Mouse (Mus musculus) embryonic facial prominence, embryonic 13.5 days (tissue): ENCODE data around the gene Fam57b. TPM values are rescaled to one million over a fixed set of nuclear protein-coding genes. Genes with fewer than 3 reads are reported as not detected.

Source experiments
- ATAC-seq: fragments of 200-750 bp; cut with Nextera tagmentation; 2 replicates; pipeline ENCODE4 v1.8.0; 2017; ENCODE audit warnings: low read depth; ENCODE audit not compliant: insufficient number of reproducible peaks, insufficient read depth, low FRiP score, low TSS enrichment
- H3K27ac ChIP-seq: fragments of 300-500 bp; sonication (generic); 2 replicates; pipeline ENCODE4 v1.5.1; 2015; ENCODE audit warnings: moderate library complexity, mild to moderate bottlenecking, inconsistent platforms
- H3K27me3 ChIP-seq: fragments of 300-500 bp; sonication (generic); 2 replicates; pipeline ENCODE4 v1.6.1; 2015; ENCODE audit warnings: mild to moderate bottlenecking, inconsistent platforms
- H3K36me3 ChIP-seq: fragments of 300-500 bp; sonication (generic); 2 replicates; pipeline ENCODE4 v1.6.1; 2015; ENCODE audit warnings: mild to moderate bottlenecking, inconsistent platforms
- H3K4me1 ChIP-seq: fragments of 300-500 bp; sonication (generic); 2 replicates; pipeline ENCODE4 v1.6.1; 2015; ENCODE audit warnings: inconsistent platforms
- H3K4me2 ChIP-seq: fragments of 300-500 bp; sonication (generic); 2 replicates; pipeline ENCODE4 v1.6.1; 2015; ENCODE audit warnings: moderate library complexity, mild to moderate bottlenecking, inconsistent platforms
- H3K4me3 ChIP-seq: fragments of 300-500 bp; sonication (generic); 2 replicates; pipeline ENCODE4 v1.5.1; 2015; ENCODE audit warnings: mild to moderate bottlenecking, inconsistent platforms
- H3K9ac ChIP-seq: fragments of 300-500 bp; sonication (generic); 2 replicates; pipeline ENCODE4 v1.6.1; 2015; ENCODE audit warnings: mild to moderate bottlenecking, inconsistent platforms
- H3K9me3 ChIP-seq: fragments of 300-500 bp; sonication (generic); 2 replicates; pipeline ENCODE4 v1.6.1; 2016; ENCODE audit warnings: inconsistent platforms
- WGBS: fragments of 180-500 bp; shearing (Covaris S2); methylation state at CpG from one replicate; pipeline ENCODE4 v1.1.7; 2015; ENCODE audit warnings: mixed read lengths; 5-methylcytosine and 5-hydroxymethylcytosine counted together
- polyA plus RNA-seq: library from polyadenylated mRNA; unstranded; fragments of >200 nt; fragmentation: Nextera tagmentation; extraction: Ambion mirVana; gene quantifications from 2 replicates; pipeline ENCODE4 v1.2.1, GENCODE M21; 2015

Fam57b gene
- polyA plus RNA-seq, 1 experiment from 2014 or later = 0.70 TPM

GRCm38 (mm10) chr7:126762471-126763008 is 34.9 kb upstream of the Fam57b start:
- Histone ChIP-seq H3K4me3 (peak overlapping the region; percentile 23), H3K36me3 (peaks cover 44% of the 10 kb centered on the region), H3K4me2 (peak overlapping the region; percentile 50), H3K4me1 (peaks cover 34% of the 10 kb centered on the region), H3K27me3 (no peaks in the 10 kb centered on the region), H3K9ac (peak overlapping the region; percentile 57), H3K9me3 (no peaks in the 10 kb centered on the region), H3K27ac (peak overlapping the region; percentile 72)
- WGBS = 45% methylated on average over 17 of the region's 17 CpGs
- ATAC-seq = no peak

- Histone ChIP-seq H3K36me3 (peaks cover 71% of the 10 kb centered on the region), H3K4me3 (no peak overlapping the region), H3K27ac (no peak overlapping the region), H3K4me2 (no peak overlapping the region), H3K9me3 (no peaks in the 10 kb centered on the region), H3K27me3 (no peaks in the 10 kb centered on the region), H3K9ac (no peak overlapping the region), H3K4me1 (peaks cover 29% of the 10 kb centered on the region)
- ATAC-seq = no peak
- WGBS = 94% methylated on average over 9 of the region's 9 CpGs
These were observed 31.9 kb upstream of the Fam57b start for GRCm38 (mm10) chr7:126765540-126765939.

- peaks cover 77% of the 10 kb centered on the region for H3K36me3 ChIP-seq
- no peaks in the 10 kb centered on the region for H3K9me3 ChIP-seq
- no peak within 1 kb of the TSS for H3K4me3 ChIP-seq
- H3K9ac ChIP-seq = 0 out of 2 replicates have a peak within 1 kb of the TSS, but pooled peaks have one; percentile 12
- no peaks in the 10 kb centered on the region for H3K27me3 ChIP-seq
- no peak for ATAC-seq
- peaks cover 22% of the 10 kb centered on the region for H3K4me1 ChIP-seq
- 87% methylated on average over 16 of the region's 16 CpGs for WGBS
- H3K4me2 ChIP-seq = no peak within 1 kb of the TSS
- H3K27ac ChIP-seq = no peak within 1 kb of the TSS
These were observed 31.3 kb upstream of the Fam57b start, which contains the start of gene Gdpd3 for GRCm38 (mm10) chr7:126766201-126766600. TSS of gene Gdpd3 (plus strand) at chr7:126766334.

- Histone ChIP-seq H3K36me3 (peaks cover 78% of the 10 kb centered on the region), H3K9me3 (no peaks in the 10 kb centered on the region)
These were observed 30.5 kb upstream of the Fam57b start for GRCm38 (mm10) chr7:126767001-126767400.

GRCm38 (mm10) chr7:126770784-126771183 is 26.7 kb upstream of the Fam57b start:
- H3K27me3 ChIP-seq = no peaks in the 10 kb centered on the region

More at GRCm38 (mm10) chr7:126767001-126767400, 30.5 kb upstream of the Fam57b start:
- H3K27ac ChIP-seq = no peak overlapping the region
- H3K4me1 ChIP-seq = peaks cover 14% of the 10 kb centered on the region
- H3K27me3 ChIP-seq = no peaks in the 10 kb centered on the region
- no peak overlapping the region for H3K9ac ChIP-seq
- H3K4me3 ChIP-seq = no peak overlapping the region
- ATAC-seq = no peak
- no peak overlapping the region for H3K4me2 ChIP-seq
- WGBS = 89% methylated on average over 8 of the region's 8 CpGs

GRCm38 (mm10) chr7:126773351-126773750 is 24.1 kb upstream of the Fam57b start:
- H3K27me3 ChIP-seq = no peaks in the 10 kb centered on the region
- H3K9me3 ChIP-seq = no peaks in the 10 kb centered on the region
- 86% methylated on average over 2 of the region's 2 CpGs for WGBS
- H3K36me3 ChIP-seq = peaks cover 37% of the 10 kb centered on the region
- H3K4me3 ChIP-seq = no peak overlapping the region
- H3K4me1 ChIP-seq = peaks cover 25% of the 10 kb centered on the region
- H3K27ac ChIP-seq = no peak overlapping the region
- no peak overlapping the region for H3K9ac ChIP-seq
- ATAC-seq = no peak
- H3K4me2 ChIP-seq = no peak overlapping the region

More at GRCm38 (mm10) chr7:126770784-126771183, 26.7 kb upstream of the Fam57b start:
- no peak overlapping the region for H3K9ac ChIP-seq
- no peak overlapping the region for H3K4me3 ChIP-seq
- peaks cover 5% of the 10 kb centered on the region for H3K4me1 ChIP-seq
- no peak overlapping the region for H3K27ac ChIP-seq
- H3K4me2 ChIP-seq = no peak overlapping the region
- 87% methylated on average over 12 of the region's 12 CpGs for WGBS
- H3K36me3 ChIP-seq = peaks cover 61% of the 10 kb centered on the region
- H3K9me3 ChIP-seq = no peaks in the 10 kb centered on the region
- ATAC-seq = no peak

- Histone ChIP-seq H3K4me3 (no peak overlapping the region), H3K4me1 (peaks cover 27% of the 10 kb centered on the region), H3K27ac (no peak overlapping the region), H3K9ac (no peak overlapping the region), H3K9me3 (no peaks in the 10 kb centered on the region), H3K4me2 (no peak overlapping the region), H3K27me3 (no peaks in the 10 kb centered on the region), H3K36me3 (peaks cover 29% of the 10 kb centered on the region)
- no peak for ATAC-seq
- 78% methylated on average over 2 of the region's 2 CpGs for WGBS
These were observed 23.0 kb upstream of the Fam57b start for GRCm38 (mm10) chr7:126774463-126774862.

- H3K9ac ChIP-seq = peak overlapping the region; percentile 90
- H3K9me3 ChIP-seq = no peaks in the 10 kb centered on the region
- H3K36me3 ChIP-seq = peaks cover 20% of the 10 kb centered on the region
- no peaks in the 10 kb centered on the region for H3K27me3 ChIP-seq
- peaks cover 36% of the 10 kb centered on the region for H3K4me1 ChIP-seq
- H3K4me3 ChIP-seq = no peak overlapping the region
- peak overlapping the region; percentile 86; the same call in 1 of the 2 replicates for H3K27ac ChIP-seq
- 82% methylated on average over 10 of the region's 10 CpGs for WGBS
- ATAC-seq = no peak
- peak overlapping the region; percentile 92 for H3K4me2 ChIP-seq
These were observed 22.1 kb upstream of the Fam57b start for GRCm38 (mm10) chr7:126775185-126775977.

- Histone ChIP-seq H3K9me3 (no peaks in the 10 kb centered on the region), H3K4me2 (peak overlapping the region; percentile 92), H3K27me3 (no peaks in the 10 kb centered on the region), H3K4me3 (no peak overlapping the region), H3K9ac (peak overlapping the region; percentile 90), H3K27ac (peak overlapping the region; percentile 86), H3K4me1 (peaks cover 38% of the 10 kb centered on the region), H3K36me3 (peaks cover 15% of the 10 kb centered on the region)
- 57% methylated on average over 3 of the region's 3 CpGs for WGBS
- no peak for ATAC-seq
These were observed 21.6 kb upstream of the Fam57b start for GRCm38 (mm10) chr7:126775978-126776234.

GRCm38 (mm10) chr7:126776598-126777057 is 20.8 kb upstream of the Fam57b start, which contains the start of gene Ypel3:
TSS of gene Ypel3 (plus strand) at chr7:126776955.
- Histone ChIP-seq H3K4me2 (peak within 1 kb of the TSS; percentile 92), H3K9me3 (no peaks in the 10 kb centered on the region), H3K9ac (peak within 1 kb of the TSS; percentile 90), H3K27ac (peak within 1 kb of the TSS; percentile 86), H3K36me3 (peaks cover 10% of the 10 kb centered on the region), H3K27me3 (no peaks in the 10 kb centered on the region), H3K4me1 (peaks cover 46% of the 10 kb centered on the region), H3K4me3 (peak within 1 kb of the TSS; percentile 80)
- peak; percentile 88 for ATAC-seq
- WGBS = under 1% methylated on average over 37 of the region's 37 CpGs

GRCm38 (mm10) chr7:126777476-126777875 is 20.0 kb upstream of the Fam57b start:
- WGBS = 44% methylated on average over 10 of the region's 10 CpGs
- H3K9ac ChIP-seq = peak overlapping the region; percentile 90

GRCm38 (mm10) chr7:126778147-126778546 is 19.3 kb upstream of the Fam57b start:
- peaks cover 10% of the 10 kb centered on the region; the same call in 1 of the 2 replicates for H3K36me3 ChIP-seq
- peak overlapping the region; percentile 90 for H3K9ac ChIP-seq
- no peaks in the 10 kb centered on the region for H3K9me3 ChIP-seq
- ATAC-seq = no peak
- 79% methylated on average over 3 of the region's 3 CpGs for WGBS
- H3K27ac ChIP-seq = no peak overlapping the region
- H3K27me3 ChIP-seq = no peaks in the 10 kb centered on the region
- peak overlapping the region; percentile 92 for H3K4me2 ChIP-seq
- H3K4me1 ChIP-seq = peaks cover 47% of the 10 kb centered on the region
- H3K4me3 ChIP-seq = no peak overlapping the region; the same call in 1 of the 2 replicates

More at GRCm38 (mm10) chr7:126777476-126777875, 20.0 kb upstream of the Fam57b start:
- H3K4me3 ChIP-seq = peak overlapping the region; percentile 80
- peak overlapping the region; percentile 92 for H3K4me2 ChIP-seq
- H3K27me3 ChIP-seq = no peaks in the 10 kb centered on the region
- ATAC-seq = no peak
- peak overlapping the region; percentile 86 for H3K27ac ChIP-seq
- H3K4me1 ChIP-seq = peaks cover 47% of the 10 kb centered on the region
- H3K36me3 ChIP-seq = peaks cover 10% of the 10 kb centered on the region
- H3K9me3 ChIP-seq = no peaks in the 10 kb centered on the region
